Mouse (Mus musculus): ENCODE measurements around the gene Hdc. TPM values are rescaled to one million over a fixed set of nuclear protein-coding genes. Genes with fewer than 3 reads are reported as not detected.

Gene Hdc
- polyA plus RNA-seq, 1 experiment from 2014 or later: 1.6 TPM

GRCm38 (mm10) chr2:126596347-126597072 is 22.6 kb downstream of the Hdc start:
- 91% methylated on average over 7 of the region's 7 CpGs for WGBS
- H3K4me1 ChIP-seq (ENCODE audit: control insufficient read depth, insufficient read depth, low read length): no peaks in the 10 kb centered on the region
- DNase-seq (ENCODE audit: low spot score) (no peak), ATAC-seq (no peak)
- H3K9me3 ChIP-seq (replicated peaks; ENCODE audit: control insufficient read depth, low read length): no peaks in the 10 kb centered on the region
- H3K4me2 ChIP-seq (ENCODE audit: low read length): no peak overlapping the region
- no peak overlapping the region for H3K4me3 ChIP-seq (ENCODE audit: low read depth, low read length)
- H3K27ac ChIP-seq (ENCODE audit: low read depth, low read length): no peak overlapping the region
- no peaks in the 10 kb centered on the region for H3K27me3 ChIP-seq (replicated peaks; ENCODE audit: control insufficient read depth, insufficient read depth, low read length)
- H3K9ac ChIP-seq (ENCODE audit: low read length): no peak overlapping the region
- H3K36me3 ChIP-seq (ENCODE audit: control insufficient read depth, insufficient read depth, low read length): no peaks in the 10 kb centered on the region

DNA sequence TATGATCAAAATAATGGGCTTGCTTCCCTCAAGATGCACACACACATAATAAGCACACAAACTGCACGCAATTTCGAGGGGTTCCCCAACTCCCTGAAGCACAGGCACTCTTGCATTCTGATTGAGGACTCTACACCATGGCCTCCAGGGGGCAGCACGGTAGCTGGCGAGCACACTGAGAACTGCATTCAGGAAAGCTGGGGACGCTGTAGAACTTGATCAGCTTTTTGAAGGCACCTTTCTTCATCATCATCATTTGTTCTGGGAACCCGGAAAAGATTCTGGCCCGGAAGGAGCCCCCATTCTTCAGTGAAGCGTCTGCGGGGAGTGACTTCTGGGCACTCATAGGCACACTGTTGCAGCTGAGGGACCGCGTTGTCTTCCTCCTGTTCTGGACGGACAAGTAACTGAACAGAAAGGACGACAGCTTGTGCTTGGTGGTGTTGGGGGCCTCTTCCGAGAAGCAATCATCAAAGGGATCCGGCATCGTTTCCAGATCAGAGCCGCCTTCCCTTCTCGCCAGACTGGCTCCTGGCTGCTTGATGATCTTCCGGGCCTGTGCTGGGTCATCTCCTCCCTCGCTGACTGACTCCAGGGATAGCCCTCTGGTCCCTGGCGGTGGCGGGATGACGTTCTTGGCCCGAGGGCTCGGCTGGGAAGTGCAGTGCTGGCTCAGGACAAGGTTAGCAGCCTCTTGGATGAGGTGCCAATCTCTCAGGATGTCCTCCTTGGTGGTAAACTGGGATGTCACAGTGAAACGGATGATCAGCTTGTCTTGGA is 25.1 kb downstream of the Hdc start:
- DNase-seq (ENCODE audit: low spot score) (peak; percentile 82), ATAC-seq (peak; percentile 65; the same call in 1 of the 2 replicates)
- Histone ChIP-seq H3K4me3 (ENCODE audit: low read depth, low read length) (peak overlapping the region; percentile 17), H3K9me3 (replicated peaks; ENCODE audit: control insufficient read depth, low read length) (no peaks in the 10 kb centered on the region), H3K9ac (ENCODE audit: low read length) (peak overlapping the region; percentile 1; the same call in 1 of the 2 replicates), H3K4me2 (ENCODE audit: low read length) (peak overlapping the region; percentile 49), H3K4me1 (ENCODE audit: control insufficient read depth, insufficient read depth, low read length) (no peaks in the 10 kb centered on the region), H3K27me3 (replicated peaks; ENCODE audit: control insufficient read depth, insufficient read depth, low read length) (no peaks in the 10 kb centered on the region), H3K27ac (ENCODE audit: low read depth, low read length) (no peak overlapping the region), H3K36me3 (ENCODE audit: control insufficient read depth, insufficient read depth, low read length) (no peaks in the 10 kb centered on the region)
- WGBS: 36% methylated on average over 26 of the region's 26 CpGs

DNA sequence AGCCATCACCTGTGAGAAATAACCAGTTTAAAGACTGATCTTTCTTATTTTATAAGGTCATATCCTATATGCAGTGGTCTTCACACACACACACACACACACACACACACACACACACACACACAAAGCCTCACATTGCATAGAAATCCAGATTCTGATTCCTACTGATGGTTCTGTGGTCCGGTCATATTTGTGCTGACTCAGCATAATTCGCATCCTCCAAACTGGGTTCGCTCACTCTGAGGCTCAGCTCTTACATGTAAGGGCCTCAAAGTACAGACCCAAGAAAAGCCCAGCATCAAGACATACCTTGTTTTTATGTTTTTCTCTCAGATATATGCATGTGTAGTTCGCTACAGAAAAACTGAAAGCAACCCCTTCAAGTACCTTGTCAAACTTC is 27.8 kb downstream of the Hdc start:
- Histone ChIP-seq H3K9ac (ENCODE audit: low read length) (no peak overlapping the region), H3K4me1 (ENCODE audit: control insufficient read depth, insufficient read depth, low read length) (no peaks in the 10 kb centered on the region), H3K9me3 (replicated peaks; ENCODE audit: control insufficient read depth, low read length) (no peaks in the 10 kb centered on the region), H3K4me2 (ENCODE audit: low read length) (no peak overlapping the region), H3K4me3 (ENCODE audit: low read depth, low read length) (no peak overlapping the region), H3K27ac (ENCODE audit: low read depth, low read length) (no peak overlapping the region), H3K27me3 (replicated peaks; ENCODE audit: control insufficient read depth, insufficient read depth, low read length) (no peaks in the 10 kb centered on the region), H3K36me3 (ENCODE audit: control insufficient read depth, insufficient read depth, low read length) (no peaks in the 10 kb centered on the region)
- WGBS: 91% methylated on average over 4 of the region's 4 CpGs
- ATAC-seq (no peak), DNase-seq (ENCODE audit: low spot score) (no peak)

- DNase-seq (ENCODE audit: low spot score): no peak
- Histone ChIP-seq H3K9ac (ENCODE audit: low read length) (no peak overlapping the region), H3K4me3 (ENCODE audit: low read depth, low read length) (no peak overlapping the region), H3K27me3 (replicated peaks; ENCODE audit: control insufficient read depth, insufficient read depth, low read length) (no peaks in the 10 kb centered on the region), H3K4me2 (ENCODE audit: low read length) (no peak overlapping the region), H3K36me3 (ENCODE audit: control insufficient read depth, insufficient read depth, low read length) (no peaks in the 10 kb centered on the region), H3K27ac (ENCODE audit: low read depth, low read length) (no peak overlapping the region), H3K9me3 (replicated peaks; ENCODE audit: control insufficient read depth, low read length) (no peaks in the 10 kb centered on the region), H3K4me1 (ENCODE audit: control insufficient read depth, insufficient read depth, low read length) (no peaks in the 10 kb centered on the region)
- WGBS: 93% methylated on average over 3 of the region's 3 CpGs
- no peak for ATAC-seq
Observed at GRCm38 (mm10) chr2:126587468-126587867, 31.6 kb downstream of the Hdc start.

DNA sequence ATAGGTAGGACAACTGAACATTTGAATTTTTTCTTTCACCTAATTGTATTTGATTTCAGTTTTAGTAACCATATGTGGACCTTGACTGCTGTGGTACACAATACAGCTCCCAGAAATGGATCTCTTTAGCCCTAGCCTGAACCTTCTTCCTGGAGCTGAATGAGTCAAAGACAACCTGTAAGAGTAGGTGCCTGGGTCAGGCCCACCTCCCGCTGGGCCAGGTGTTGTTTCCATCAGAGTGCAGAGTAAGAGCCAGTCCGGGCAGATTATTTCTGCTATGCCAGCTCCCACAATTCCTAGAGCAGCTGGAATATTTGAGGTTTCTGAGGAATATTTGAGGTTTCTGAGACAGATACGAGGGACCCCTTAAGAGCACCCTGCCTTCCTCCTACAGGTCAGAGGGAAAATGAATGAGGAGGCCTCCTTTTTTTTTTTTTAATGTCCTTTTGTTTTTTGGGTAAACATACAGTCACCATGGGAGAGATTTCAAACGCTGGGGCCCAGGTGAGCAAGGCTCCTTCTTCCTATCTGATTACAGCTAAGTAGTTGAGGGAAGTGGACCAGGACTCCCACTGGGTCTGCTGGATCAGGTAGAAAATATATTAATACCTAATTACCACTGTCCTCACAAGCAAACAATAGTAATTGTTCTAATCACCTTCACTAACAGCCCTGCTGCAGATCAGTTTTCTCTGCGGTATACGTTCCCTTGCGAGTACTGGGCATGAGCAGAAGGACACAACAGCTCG is 34.3 kb downstream of the Hdc start:
- Histone ChIP-seq H3K4me3 (ENCODE audit: low read depth, low read length) (no peak overlapping the region), H3K9me3 (replicated peaks; ENCODE audit: control insufficient read depth, low read length) (no peaks in the 10 kb centered on the region), H3K27me3 (replicated peaks; ENCODE audit: control insufficient read depth, insufficient read depth, low read length) (no peaks in the 10 kb centered on the region), H3K9ac (ENCODE audit: low read length) (no peak overlapping the region), H3K4me1 (ENCODE audit: control insufficient read depth, insufficient read depth, low read length) (no peaks in the 10 kb centered on the region), H3K36me3 (ENCODE audit: control insufficient read depth, insufficient read depth, low read length) (no peaks in the 10 kb centered on the region), H3K27ac (ENCODE audit: low read depth, low read length) (no peak overlapping the region), H3K4me2 (ENCODE audit: low read length) (no peak overlapping the region)
- no peak for DNase-seq (ENCODE audit: low spot score)
- WGBS: 84% methylated on average over 8 of the region's 8 CpGs
- ATAC-seq: no peak

GRCm38 (mm10) chr2:126583960-126584359 is 35.1 kb downstream of the Hdc start:
- Histone ChIP-seq H3K4me2 (ENCODE audit: low read length) (no peak overlapping the region), H3K27me3 (replicated peaks; ENCODE audit: control insufficient read depth, insufficient read depth, low read length) (no peaks in the 10 kb centered on the region), H3K4me3 (ENCODE audit: low read depth, low read length) (no peak overlapping the region), H3K4me1 (ENCODE audit: control insufficient read depth, insufficient read depth, low read length) (no peaks in the 10 kb centered on the region), H3K9ac (ENCODE audit: low read length) (no peak overlapping the region), H3K27ac (ENCODE audit: low read depth, low read length) (no peak overlapping the region), H3K36me3 (ENCODE audit: control insufficient read depth, insufficient read depth, low read length) (no peaks in the 10 kb centered on the region), H3K9me3 (replicated peaks; ENCODE audit: control insufficient read depth, low read length) (no peaks in the 10 kb centered on the region)
- DNase-seq (ENCODE audit: low spot score) (no peak), ATAC-seq (no peak)
- WGBS: 83% methylated on average over 6 of the region's 6 CpGs

DNA sequence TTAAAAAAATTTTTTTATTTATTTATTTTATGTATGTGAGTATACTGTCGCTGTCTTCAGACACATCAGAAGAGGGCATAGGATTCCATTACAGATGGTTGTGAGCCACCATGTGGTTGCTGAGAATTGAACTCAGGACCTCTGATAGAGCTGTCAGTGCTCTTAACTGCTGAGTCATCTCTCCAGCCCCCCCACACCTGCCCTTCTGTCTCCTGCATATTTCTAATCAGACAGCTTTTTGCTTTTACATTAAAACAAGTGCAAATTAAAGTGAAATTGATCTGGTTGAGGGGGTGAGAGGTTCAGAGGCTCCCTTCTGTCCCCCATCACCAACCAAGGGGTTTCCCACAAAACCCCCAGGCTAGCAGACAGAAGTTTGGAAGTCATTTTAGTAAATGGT is 39.8 kb downstream of the Hdc start:
- no peak overlapping the region for H3K4me2 ChIP-seq (ENCODE audit: low read length)
- ATAC-seq: no peak
- H3K4me3 ChIP-seq (ENCODE audit: low read depth, low read length): no peak overlapping the region
- no peaks in the 10 kb centered on the region for H3K36me3 ChIP-seq (ENCODE audit: control insufficient read depth, insufficient read depth, low read length)
- 100% methylated on average over 1 of the region's 1 CpGs for WGBS
- no peaks in the 10 kb centered on the region for H3K9me3 ChIP-seq (replicated peaks; ENCODE audit: control insufficient read depth, low read length)
- DNase-seq (ENCODE audit: low spot score): no peak
- no peak overlapping the region for H3K27ac ChIP-seq (ENCODE audit: low read depth, low read length)
- H3K9ac ChIP-seq (ENCODE audit: low read length): no peak overlapping the region
- H3K4me1 ChIP-seq (ENCODE audit: control insufficient read depth, insufficient read depth, low read length): no peaks in the 10 kb centered on the region
- H3K27me3 ChIP-seq (replicated peaks; ENCODE audit: control insufficient read depth, insufficient read depth, low read length): no peaks in the 10 kb centered on the region

GRCm38 (mm10) chr2:126577362-126577761 is 41.7 kb downstream of the Hdc start:
- Histone ChIP-seq H3K27me3 (replicated peaks; ENCODE audit: control insufficient read depth, insufficient read depth, low read length) (no peaks in the 10 kb centered on the region), H3K4me2 (ENCODE audit: low read length) (no peak overlapping the region), H3K36me3 (ENCODE audit: control insufficient read depth, insufficient read depth, low read length) (no peaks in the 10 kb centered on the region), H3K9ac (ENCODE audit: low read length) (no peak overlapping the region), H3K4me1 (ENCODE audit: control insufficient read depth, insufficient read depth, low read length) (no peaks in the 10 kb centered on the region), H3K4me3 (ENCODE audit: low read depth, low read length) (no peak overlapping the region), H3K9me3 (replicated peaks; ENCODE audit: control insufficient read depth, low read length) (no peaks in the 10 kb centered on the region), H3K27ac (ENCODE audit: low read depth, low read length) (no peak overlapping the region)
- 89% methylated on average over 5 of the region's 5 CpGs for WGBS
- no peak for DNase-seq (ENCODE audit: low spot score)
- no peak for ATAC-seq

Measured in forebrain, embryonic 14.5 days (tissue).